Mouse (Mus musculus): ENCODE measurements around the gene Ccdc9. TPM values are rescaled to one million over a fixed set of nuclear protein-coding genes. Genes with fewer than 3 reads are reported as not detected.

Ccdc9 gene
- total RNA-seq (2021), result 10 to 100 TPM; 94.3 to 95.1 TPM
- long read RNA-seq, experiment 1, partial matches to known transcripts, result 23 of 54 reads
- long read RNA-seq, experiment 1, other reads (novel, unspliced or antisense), result 29 of 54 reads
- long read RNA-seq, experiment 2, partial matches to known transcripts, result 14 of 47 reads
- long read RNA-seq, experiment 2, other reads (novel, unspliced or antisense), result 31 of 47 reads

DNA sequence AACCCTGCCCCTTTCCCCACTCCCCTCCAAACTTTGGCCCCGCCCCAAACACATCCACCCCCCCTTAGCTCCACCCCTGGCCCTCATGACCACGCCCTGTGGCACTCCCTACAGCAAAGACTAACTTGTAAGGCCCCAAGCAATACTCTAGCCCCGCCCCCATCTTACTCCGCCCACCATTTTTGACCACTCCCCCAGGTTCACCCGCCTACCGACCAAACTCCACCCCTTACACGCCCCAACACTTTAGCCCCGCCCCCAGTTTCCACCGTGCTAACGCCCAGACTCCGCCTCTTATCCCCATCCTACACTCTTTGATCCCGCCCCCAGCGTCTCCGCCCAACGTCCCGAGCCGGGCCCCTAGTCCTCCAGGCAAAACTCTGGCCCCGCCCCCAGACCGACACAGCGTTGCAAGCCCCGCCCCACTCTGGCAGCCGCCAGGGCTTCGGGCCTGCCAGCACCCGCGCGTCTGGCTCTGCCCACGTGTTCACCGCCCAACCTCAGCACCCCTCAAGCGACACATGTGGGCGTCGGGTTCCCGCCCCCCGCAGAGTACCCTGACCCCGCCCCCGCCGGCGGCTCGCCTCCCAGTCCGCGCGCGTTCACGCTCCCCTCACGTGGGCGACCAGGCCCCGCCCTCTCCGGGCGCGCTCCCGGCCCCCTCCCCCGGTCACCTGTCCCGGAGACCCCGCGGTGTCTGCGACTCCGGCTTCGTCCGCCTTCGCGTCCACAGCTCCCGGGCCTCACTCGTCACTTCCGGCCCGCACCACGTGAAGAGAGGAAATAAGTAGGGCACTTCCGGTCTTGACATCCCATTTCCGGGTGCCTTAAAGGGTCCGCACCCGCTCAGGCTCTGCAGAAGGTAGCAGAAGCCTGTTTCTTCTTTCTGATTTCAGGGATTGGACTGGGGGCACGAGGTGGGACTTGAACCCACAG is at the start of gene Ccdc9:
Ccdc9 (minus strand) TSS at position 770 of the 936 bp plus-strand sequence.
- intact Hi-C loops (cut with DNase I), result no loop called here
- Histone ChIP-seq H3K27ac (peak within 1 kb of the TSS; percentile 97), H3K4me3 (peak within 1 kb of the TSS; percentile 87)
- peak; percentile 97 to 99 for DNase-seq (ENCODE audit: extremely low spot score in 1 of 2, low spot score in 2 of 2)
- TF ChIP-seq CTCF (IDR thresholded peaks at IDR 0.05), result no peak

DNA sequence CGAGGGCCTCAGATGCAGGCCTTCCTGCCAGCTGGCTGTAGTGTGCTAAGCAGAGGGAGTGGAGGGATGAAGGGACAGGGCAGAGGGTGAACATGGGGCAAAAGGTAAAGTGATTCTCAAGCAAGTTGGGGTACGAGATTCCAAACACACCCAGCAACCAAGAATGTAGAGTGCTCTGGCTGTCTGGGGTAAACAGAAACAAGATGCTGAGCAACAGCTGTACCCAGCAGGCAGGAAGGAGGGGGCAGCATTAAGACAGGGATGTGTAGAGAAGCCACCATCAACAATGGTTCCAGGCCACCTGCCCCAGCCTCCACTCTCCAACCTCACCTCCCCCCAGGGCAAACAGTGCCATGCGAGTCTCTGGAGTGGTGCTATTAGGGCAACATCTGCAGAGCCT is 42.6 kb upstream of the Ccdc9 start:
- intact Hi-C loops (cut with DNase I), result no loop called here
- no peak for TF ChIP-seq CTCF (IDR thresholded peaks at IDR 0.05)
- Histone ChIP-seq H3K27ac (no peak overlapping the region), H3K4me3 (no peak overlapping the region)
- no peak for DNase-seq (ENCODE audit: extremely low spot score in 1 of 2, low spot score in 2 of 2)

DNA sequence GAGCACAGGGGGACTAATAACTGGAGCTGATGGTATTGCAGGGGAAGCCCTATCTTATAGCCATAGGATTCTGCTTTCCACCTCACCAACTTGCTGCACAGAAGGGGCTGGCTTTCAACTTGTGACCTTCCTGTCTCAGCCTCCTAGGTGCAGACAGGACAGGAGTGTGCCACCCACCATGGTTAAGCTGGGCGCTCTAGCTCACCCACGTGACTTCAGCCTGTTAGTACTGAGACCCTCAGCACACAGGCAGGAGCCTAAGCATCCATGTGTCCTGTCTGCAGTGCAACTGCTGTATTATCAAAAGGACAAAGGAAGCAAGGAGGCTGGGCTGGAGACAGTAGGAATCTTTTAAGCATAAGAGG is 40.0 kb upstream of the Ccdc9 start:
- DNase-seq (ENCODE audit: extremely low spot score in 1 of 2, low spot score in 2 of 2), result no peak
- intact Hi-C loops (cut with DNase I), result loop anchor here (1.0 kb wide), 1 partner anchor 32 kb away; no protein-coding TSS in a partner anchor

DNA sequence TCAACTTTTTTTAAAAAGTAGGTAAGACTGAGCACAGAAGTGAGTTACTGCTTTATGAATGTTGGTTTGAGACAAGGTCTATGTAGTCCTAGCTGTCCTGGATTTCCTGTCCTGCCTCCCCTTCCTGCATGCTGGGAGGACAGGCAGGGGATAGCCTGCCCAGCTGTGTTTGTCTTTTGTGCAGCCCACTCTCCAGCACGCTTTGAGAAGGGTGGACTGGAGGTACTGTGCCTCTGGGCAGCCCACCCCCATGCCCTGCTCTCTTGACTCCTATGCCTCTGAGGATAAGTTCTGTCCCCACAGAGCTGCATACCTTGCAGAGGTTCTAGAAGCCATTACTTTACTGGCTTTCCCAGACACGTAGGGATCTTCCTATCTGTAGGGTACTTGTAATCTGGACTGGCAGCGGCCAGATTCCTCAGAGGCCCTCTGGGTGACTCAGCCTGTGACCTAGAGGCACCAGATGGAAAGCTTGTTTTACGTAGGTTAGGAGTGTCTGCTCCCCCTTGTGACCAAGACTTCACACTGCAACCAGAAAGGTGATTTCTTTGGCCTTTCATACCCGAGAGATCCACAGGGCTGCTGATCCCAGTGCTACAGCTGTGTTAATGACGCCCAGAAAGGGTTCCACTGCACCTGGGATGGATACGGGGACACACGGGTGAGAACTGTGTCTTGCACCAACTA is 39.5 kb upstream of the Ccdc9 start:
- intact Hi-C loops (cut with DNase I), result loop anchor here (1.0 kb wide), 1 partner anchor 32 kb away; no protein-coding TSS in a partner anchor
- peak; percentile 63 for TF ChIP-seq CTCF (IDR thresholded peaks at IDR 0.05)
- peak; percentile 23 to 28 for DNase-seq (ENCODE audit: extremely low spot score in 1 of 2, low spot score in 2 of 2)
- Histone ChIP-seq H3K27ac (peak overlapping the region; percentile 70), H3K4me3 (no peak overlapping the region)

More for the DNA sequence above, 40.0 kb upstream of the Ccdc9 start:
- Histone ChIP-seq H3K27ac (peak overlapping the region; percentile 70), H3K4me3 (no peak overlapping the region)
- no peak; the same call in 1 of the 2 replicates for TF ChIP-seq CTCF (IDR thresholded peaks at IDR 0.05)

DNA sequence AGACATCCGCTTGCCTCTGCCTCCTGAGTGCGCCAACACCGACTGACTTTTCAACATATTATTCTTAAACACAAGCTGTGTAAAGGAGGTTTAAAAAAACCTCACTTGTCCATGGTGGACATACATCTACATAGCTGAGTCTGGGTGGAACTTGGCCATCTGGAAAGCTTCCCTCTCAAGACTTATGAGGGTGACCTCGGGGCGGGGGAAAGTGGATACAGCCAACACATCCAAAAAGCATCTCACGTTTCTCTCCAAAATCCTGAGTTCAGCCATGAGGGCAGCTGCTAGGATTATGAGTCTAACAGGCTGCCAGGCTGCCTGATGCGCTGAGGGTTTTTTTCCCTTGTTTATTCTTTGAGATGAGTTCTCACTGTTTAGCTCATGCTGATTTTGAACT is 38.1 kb upstream of the Ccdc9 start:
- TF ChIP-seq CTCF (IDR thresholded peaks at IDR 0.05), result no peak
- intact Hi-C loops (cut with DNase I), result no loop called here

DNA sequence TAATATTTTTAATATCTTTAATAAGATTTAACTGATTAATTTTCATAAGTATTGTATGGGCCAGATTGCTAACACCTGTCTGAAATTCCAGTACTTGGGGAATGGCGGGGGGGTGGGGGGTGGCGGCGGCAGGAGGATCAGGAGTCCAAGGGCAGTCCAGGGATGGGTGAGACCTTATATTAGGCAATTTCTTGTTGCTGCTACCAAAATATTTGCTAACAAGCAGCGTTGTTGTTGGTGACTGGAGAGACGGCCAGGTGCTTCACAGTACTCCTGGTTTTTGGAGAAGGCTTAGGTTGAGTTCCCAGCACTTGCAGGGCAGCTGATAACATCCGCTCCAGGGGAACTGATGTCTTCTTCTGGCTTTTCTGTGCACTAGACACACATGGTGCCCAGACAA is 33.9 kb upstream of the Ccdc9 start:
- TF ChIP-seq CTCF (IDR thresholded peaks at IDR 0.05), result no peak
- DNase-seq (ENCODE audit: extremely low spot score in 1 of 2, low spot score in 2 of 2), result no peak
- no peak overlapping the region for H3K4me3 ChIP-seq
- intact Hi-C loops (cut with DNase I), result no loop called here
- H3K27ac ChIP-seq, result no peak overlapping the region

More for the DNA sequence above, 38.1 kb upstream of the Ccdc9 start:
- no peak for DNase-seq (ENCODE audit: extremely low spot score in 1 of 2, low spot score in 2 of 2)
- Histone ChIP-seq H3K4me3 (no peak overlapping the region), H3K27ac (no peak overlapping the region)

DNA sequence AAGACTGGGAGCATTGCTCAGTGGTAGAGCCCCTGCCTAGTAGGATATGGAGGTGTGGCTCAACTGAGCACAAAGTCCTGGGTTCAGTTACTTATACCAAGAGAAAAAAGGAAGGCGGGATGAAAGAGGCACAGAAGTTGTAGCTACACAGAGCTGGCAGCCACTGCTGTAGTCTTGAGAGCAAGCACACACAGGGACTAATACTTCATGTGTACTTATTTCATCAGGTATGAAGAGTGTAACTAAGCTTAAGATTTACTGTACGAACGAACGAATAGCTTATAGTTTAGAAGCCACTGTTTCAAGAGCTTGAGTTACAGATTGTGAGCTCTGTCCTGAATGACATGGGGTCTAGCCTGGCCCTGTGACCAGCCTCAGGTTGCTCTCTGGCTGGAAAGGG is 32.6 kb upstream of the Ccdc9 start:
- Histone ChIP-seq H3K27ac (no peak overlapping the region), H3K4me3 (no peak overlapping the region)
- DNase-seq (ENCODE audit: extremely low spot score in 1 of 2, low spot score in 2 of 2), result no peak
- intact Hi-C loops (cut with DNase I), result no loop called here
- no peak for TF ChIP-seq CTCF (IDR thresholded peaks at IDR 0.05)

DNA sequence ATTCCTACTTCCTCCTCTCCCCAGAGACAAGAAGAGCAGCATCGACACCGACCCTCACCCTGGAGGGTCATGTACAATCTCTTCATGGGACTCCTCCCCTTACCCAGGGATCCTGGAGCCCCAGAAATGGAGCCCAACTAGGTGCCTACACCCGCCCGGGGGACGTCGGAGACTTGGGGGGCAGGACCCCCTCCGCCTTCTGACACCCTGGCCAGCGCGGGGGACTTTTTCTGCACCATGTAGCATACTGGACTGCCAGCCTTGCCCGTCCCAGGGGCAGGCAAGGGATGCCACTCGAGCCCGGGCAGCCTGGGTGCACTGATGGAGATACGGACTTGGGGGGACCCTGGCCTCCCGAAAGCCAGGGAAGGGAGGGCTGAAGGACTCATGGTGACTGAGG is 30.5 kb upstream of the Ccdc9 start:
- H3K27ac ChIP-seq, result no peak overlapping the region
- TF ChIP-seq CTCF (IDR thresholded peaks at IDR 0.05), result no peak
- intact Hi-C loops (cut with DNase I), result no loop called here

DNA sequence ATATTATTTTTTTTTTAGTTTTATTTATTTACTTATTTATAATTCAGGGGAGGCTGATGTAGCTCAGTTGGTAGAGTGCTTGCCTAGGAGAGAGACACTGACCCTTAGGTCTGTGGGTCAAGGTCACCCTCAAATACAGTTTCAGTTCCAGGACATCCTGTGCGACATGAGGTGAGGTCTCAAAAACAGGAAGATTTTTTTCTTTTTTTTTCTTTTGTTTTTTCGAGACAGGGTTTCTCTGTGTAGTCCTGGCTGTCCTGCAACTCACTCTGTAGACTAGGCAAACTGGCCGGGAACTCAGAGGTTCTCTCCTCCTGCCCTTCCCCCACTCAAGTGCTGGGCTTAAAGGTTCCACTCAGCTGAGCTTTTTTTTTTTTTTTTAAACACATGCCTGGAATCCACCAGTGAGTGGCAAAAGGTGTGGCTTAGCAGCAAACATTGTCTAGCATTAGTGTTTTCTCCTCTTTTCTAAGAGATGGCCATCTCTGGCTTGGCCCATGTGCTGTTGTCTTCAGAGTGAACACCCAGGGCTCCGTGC is 28.7 kb upstream of the Ccdc9 start:
- intact Hi-C loops (cut with DNase I), result no loop called here
- H3K4me3 ChIP-seq, result no peak overlapping the region
- TF ChIP-seq CTCF (IDR thresholded peaks at IDR 0.05), result no peak
- no peak for DNase-seq (ENCODE audit: extremely low spot score in 1 of 2, low spot score in 2 of 2)
- no peak overlapping the region for H3K27ac ChIP-seq

More for the DNA sequence above, 30.5 kb upstream of the Ccdc9 start:
- H3K4me3 ChIP-seq, result no peak overlapping the region
- DNase-seq (ENCODE audit: extremely low spot score in 1 of 2, low spot score in 2 of 2), result no peak

DNA sequence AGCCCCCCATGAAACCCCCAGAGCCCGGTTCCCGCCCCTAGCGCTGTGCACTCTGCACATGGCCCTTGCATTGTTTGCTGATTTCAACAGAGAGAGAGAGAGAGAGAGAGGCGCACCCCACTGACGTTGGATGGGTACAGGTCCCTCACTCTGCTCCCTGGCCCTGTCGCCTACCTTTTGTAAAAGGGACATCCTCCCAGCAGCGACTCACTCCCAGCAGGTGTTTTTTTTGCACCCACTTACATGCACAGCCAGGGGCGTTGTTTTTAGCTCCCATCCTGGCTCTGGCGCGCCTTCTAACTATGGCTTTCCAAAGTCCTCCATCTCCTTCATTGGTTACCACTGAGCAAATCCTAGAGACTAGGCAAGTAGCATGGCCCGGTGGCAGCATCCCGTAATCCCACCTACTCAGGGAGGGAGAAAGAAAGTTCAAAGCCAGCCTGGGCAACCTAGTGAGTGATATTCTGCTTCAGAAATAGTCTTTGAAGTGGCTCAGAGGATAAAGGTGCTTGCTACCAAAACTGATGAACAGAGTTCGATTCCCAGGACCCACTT is 27.7 kb upstream of the Ccdc9 start:
- no peak for TF ChIP-seq CTCF (IDR thresholded peaks at IDR 0.05)
- Histone ChIP-seq H3K27ac (peak overlapping the region; percentile 100), H3K4me3 (peak overlapping the region; percentile 69)
- intact Hi-C loops (cut with DNase I), result loop anchor here (1.0 kb wide), 1 partner anchor 19 kb away; no protein-coding TSS in a partner anchor
- no peak for DNase-seq (ENCODE audit: extremely low spot score in 1 of 2, low spot score in 2 of 2)

DNA sequence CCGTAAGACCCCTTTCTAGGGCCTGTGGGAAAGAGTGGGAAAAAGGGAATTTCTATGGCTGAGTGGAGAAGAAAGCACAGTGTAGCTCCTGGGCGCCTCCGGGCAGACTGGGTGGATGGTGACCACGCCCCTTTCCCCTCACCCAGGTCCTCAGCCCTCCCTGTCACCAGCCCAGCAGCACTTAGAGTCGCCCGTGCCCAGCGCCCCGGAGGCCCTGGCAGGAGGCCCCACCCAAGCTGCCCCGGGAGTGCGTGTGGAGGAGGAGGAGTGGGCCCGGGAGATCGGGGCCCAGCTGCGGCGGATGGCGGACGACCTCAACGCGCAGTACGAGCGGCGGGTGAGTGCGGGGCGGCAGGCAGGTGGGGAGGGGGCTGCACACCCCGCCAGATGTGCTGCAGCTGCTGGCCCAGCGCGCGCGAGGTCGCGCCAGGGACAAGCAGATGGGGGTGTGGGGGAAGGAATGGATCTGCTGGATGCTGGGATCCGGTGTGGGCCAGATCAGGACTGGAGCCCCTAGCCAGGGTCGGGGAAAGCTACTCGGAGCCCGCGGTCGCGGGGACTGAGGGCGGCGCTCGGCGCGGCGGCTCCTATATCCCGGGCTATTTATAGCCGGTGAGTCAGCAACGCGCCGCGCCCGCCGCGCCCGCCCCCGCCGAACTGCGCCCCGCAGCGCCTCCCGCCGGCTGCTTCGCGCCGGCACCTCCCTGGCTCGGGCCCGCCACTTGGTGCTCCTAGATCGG is 27.1 kb upstream of the Ccdc9 start:
- H3K27ac ChIP-seq, result peak overlapping the region; percentile 100
- H3K4me3 ChIP-seq, result peak overlapping the region; percentile 69
- peak; percentile 82 to 85 for DNase-seq (ENCODE audit: extremely low spot score in 1 of 2, low spot score in 2 of 2)
- TF ChIP-seq CTCF (IDR thresholded peaks at IDR 0.05), result peak; percentile 42; the same call in 1 of the 2 replicates
- intact Hi-C loops (cut with DNase I), result loop anchor here (1.0 kb wide), 1 partner anchor 18 kb away; no protein-coding TSS in a partner anchor
